Mouse (Mus musculus): ENCODE measurements around the gene Cnnm4.

- TF ChIP-seq CTCF (conservative IDR thresholded peaks at IDR 0.05; ENCODE audit: insufficient read depth, insufficient read length, low read depth, low read length) (no peak), POLR2A (IDR thresholded peaks at IDR 0.05; ENCODE audit: low read depth, low read length) (no peak)
These were observed 1.9 kb downstream of the Cnnm4 start for GRCm38 (mm10) chr1:36473211-36473780.
